Mouse (Mus musculus) neural tube, embryonic 12.5 days (tissue): Measurements from ENCODE around the gene Adarb2. TPM values are rescaled to one million over a fixed set of nuclear protein-coding genes. Genes with fewer than 3 reads are reported as not detected.
"Not testable (repeated sequence)": the region's sequence is repeated elsewhere in the genome, so short reads cannot be mapped to it uniquely, and the experiment has no call there.

ENCODE experiments used
- ATAC-seq: fragments of 200-750 bp; cut with Nextera tagmentation; 2 replicates; pipeline ENCODE4 v1.8.0; 2017; ENCODE audit warnings: low read depth, mild to moderate bottlenecking, moderate TSS enrichment, moderate library complexity; ENCODE audit not compliant: low FRiP score
- H3K27ac ChIP-seq: fragments of 300-500 bp; sonication (generic); 2 replicates; pipeline ENCODE4 v1.5.1; 2016
- H3K27me3 ChIP-seq: fragments of 300-500 bp; sonication (generic); replicated peaks from 2 replicates; pipeline ENCODE4 v1.6.1; 2016; ENCODE audit warnings: mild to moderate bottlenecking
- H3K36me3 ChIP-seq: fragments of 300-500 bp; sonication (generic); 2 replicates; pipeline ENCODE4 v1.6.1; 2016; ENCODE audit warnings: mild to moderate bottlenecking
- H3K4me1 ChIP-seq: fragments of 300-500 bp; sonication (generic); 2 replicates; pipeline ENCODE4 v1.6.1; 2016
- H3K4me2 ChIP-seq: fragments of 300-500 bp; sonication (generic); replicated peaks from 2 replicates; pipeline ENCODE4 v1.6.1; 2016; ENCODE audit warnings: mild to moderate bottlenecking
- H3K4me3 ChIP-seq: fragments of 300-500 bp; sonication (generic); 2 replicates; pipeline ENCODE4 v1.5.1; 2016
- H3K9ac ChIP-seq: fragments of 300-500 bp; sonication (generic); 2 replicates; pipeline ENCODE4 v1.6.1; 2016; ENCODE audit warnings: mild to moderate bottlenecking
- H3K9me3 ChIP-seq: fragments of 300-500 bp; sonication (generic); 2 replicates; pipeline ENCODE4 v1.6.1; 2016; ENCODE audit warnings: mild to moderate bottlenecking
- WGBS: fragments of 180-500 bp; shearing (Covaris S2); methylation state at CpG from one replicate; pipeline ENCODE4 v1.1.7; 2016; 5-methylcytosine and 5-hydroxymethylcytosine counted together
- polyA plus RNA-seq: library from polyadenylated mRNA; unstranded; fragments of >200 nt; fragmentation: Nextera tagmentation; extraction: Ambion mirVana; gene quantifications from 2 replicates; pipeline ENCODE4 v1.2.1, GENCODE M21; 2016

Adarb2 gene
- polyA plus RNA-seq, 1 experiment from 2014 or later: 11.5 TPM

DNA sequence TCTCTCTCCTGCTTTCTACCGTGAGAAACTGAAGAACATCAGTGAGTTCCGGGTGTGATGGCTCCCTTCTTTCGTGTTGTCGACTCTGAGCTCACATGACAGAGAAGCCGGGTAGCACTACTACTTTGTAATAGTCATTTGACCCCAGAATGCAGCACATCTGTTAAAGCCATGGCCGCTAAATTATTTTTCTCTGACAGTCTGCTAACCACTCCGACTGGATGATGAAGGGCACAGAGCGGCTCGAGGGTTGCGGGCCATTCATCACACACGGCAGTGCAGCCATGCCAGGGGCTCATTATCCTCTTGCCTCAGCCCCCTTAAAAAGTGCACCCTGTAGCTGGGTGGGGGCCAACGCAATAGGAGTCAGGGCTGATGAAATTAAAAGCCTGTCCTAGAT, 371.2 kb downstream of the Adarb2 start:
- Histone ChIP-seq H3K36me3 (no peaks in the 10 kb centered on the region), H3K27ac (no peak overlapping the region), H3K27me3 (no peaks in the 10 kb centered on the region), H3K9me3 (0 out of 2 replicates have a peak, but pooled peaks cover 4% of the 10 kb centered on the region), H3K4me1 (no peaks in the 10 kb centered on the region), H3K9ac (no peak overlapping the region), H3K4me2 (no peak overlapping the region), H3K4me3 (no peak overlapping the region)
- WGBS: 69% methylated on average over 12 of the region's 12 CpGs
- no peak for ATAC-seq

- Histone ChIP-seq H3K9me3 (no peaks in the 10 kb centered on the region), H3K9ac (no peak overlapping the region), H3K27ac (no peak overlapping the region), H3K4me1 (no peaks in the 10 kb centered on the region), H3K36me3 (no peaks in the 10 kb centered on the region), H3K4me3 (no peak overlapping the region), H3K4me2 (no peak overlapping the region), H3K27me3 (no peaks in the 10 kb centered on the region)
- WGBS: 78% methylated on average over 8 of the region's 8 CpGs
- ATAC-seq: no peak
These were observed 381.8 kb downstream of the Adarb2 start for GRCm38 (mm10) chr13:8584257-8585005.

GRCm38 (mm10) chr13:8587447-8587846, 384.8 kb downstream of the Adarb2 start:
- 90% methylated on average over 7 of the region's 7 CpGs for WGBS
- Histone ChIP-seq H3K9me3 (no peaks in the 10 kb centered on the region), H3K9ac (no peak overlapping the region), H3K4me1 (no peaks in the 10 kb centered on the region), H3K4me2 (no peak overlapping the region), H3K4me3 (no peak overlapping the region), H3K27ac (no peak overlapping the region), H3K36me3 (no peaks in the 10 kb centered on the region), H3K27me3 (no peaks in the 10 kb centered on the region)
- no peak for ATAC-seq

DNA sequence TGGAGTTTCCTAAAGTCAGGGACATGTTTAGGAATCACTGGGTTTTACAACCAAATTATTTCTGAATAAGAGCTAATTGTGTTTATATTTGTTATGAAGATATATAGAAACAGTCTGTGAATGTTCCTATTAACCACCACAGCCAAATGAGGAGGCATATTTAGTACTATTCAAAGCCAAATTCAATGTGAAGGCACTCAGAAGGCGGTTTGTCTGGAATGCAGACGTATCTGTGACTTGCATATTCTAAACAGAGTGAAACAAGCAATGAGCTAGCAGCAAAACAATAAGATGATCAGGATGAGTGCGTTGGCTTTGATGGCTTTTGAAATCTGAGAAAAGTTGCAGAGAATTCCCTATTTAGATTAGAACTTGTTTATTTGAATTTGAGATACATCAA, 387.8 kb downstream of the Adarb2 start:
- no peaks in the 10 kb centered on the region for H3K27me3 ChIP-seq
- H3K9me3 ChIP-seq: no peaks in the 10 kb centered on the region
- no peaks in the 10 kb centered on the region for H3K36me3 ChIP-seq
- no peak overlapping the region for H3K9ac ChIP-seq
- no peaks in the 10 kb centered on the region for H3K4me1 ChIP-seq
- ATAC-seq: no peak
- WGBS: 89% methylated on average over 3 of the region's 3 CpGs
- H3K4me3 ChIP-seq: no peak overlapping the region
- H3K27ac ChIP-seq: no peak overlapping the region
- H3K4me2 ChIP-seq: no peak overlapping the region

DNA sequence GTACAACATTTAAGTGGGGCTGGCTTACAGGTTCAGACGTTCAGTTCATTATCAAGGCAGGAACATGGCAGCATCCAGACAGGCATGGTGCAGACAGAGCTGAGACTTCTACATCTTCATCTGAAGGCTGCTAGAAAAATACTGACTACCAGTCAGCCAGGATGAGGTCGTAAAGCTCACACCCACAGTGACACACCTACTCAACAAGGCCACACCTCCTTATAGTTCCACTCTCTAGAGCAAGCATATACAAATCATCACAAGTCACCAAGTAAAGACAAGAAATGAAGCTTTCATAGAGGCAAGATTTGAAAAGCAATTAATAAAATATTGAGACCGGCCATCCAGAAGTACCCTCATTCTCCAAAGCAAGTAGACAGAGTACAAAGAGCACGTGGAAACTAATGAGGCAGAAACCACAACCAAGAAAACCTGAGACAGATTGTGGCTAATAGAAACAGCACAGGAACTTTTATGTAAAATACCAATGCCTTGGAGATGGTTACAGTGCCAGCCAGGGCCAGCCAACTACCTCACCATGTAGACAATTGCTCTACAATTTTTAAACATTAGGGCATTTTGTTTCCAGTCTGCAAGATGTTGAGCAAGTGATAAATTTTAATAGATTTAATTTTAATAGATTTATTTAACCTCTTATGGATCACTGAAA, 394.4 kb downstream of the Adarb2 start:
- Histone ChIP-seq H3K36me3 (no peaks in the 10 kb centered on the region), H3K27ac (no peak overlapping the region), H3K4me2 (no peak overlapping the region), H3K27me3 (no peaks in the 10 kb centered on the region), H3K4me1 (no peaks in the 10 kb centered on the region), H3K9ac (no peak overlapping the region), H3K9me3 (no peaks in the 10 kb centered on the region), H3K4me3 (no peak overlapping the region)
- ATAC-seq: no peak
- 69% methylated on average over 4 of the region's 4 CpGs for WGBS

- Histone ChIP-seq H3K4me1 (no peaks in the 10 kb centered on the region), H3K27ac (no peak overlapping the region), H3K36me3 (no peaks in the 10 kb centered on the region), H3K9ac (no peak overlapping the region), H3K9me3 (no peaks in the 10 kb centered on the region), H3K27me3 (no peaks in the 10 kb centered on the region), H3K4me2 (no peak overlapping the region), H3K4me3 (no peak overlapping the region)
- 78% methylated on average over 6 of the region's 6 CpGs for WGBS
- no peak for ATAC-seq
These were observed 395.0 kb downstream of the Adarb2 start for GRCm38 (mm10) chr13:8597647-8598017.

DNA sequence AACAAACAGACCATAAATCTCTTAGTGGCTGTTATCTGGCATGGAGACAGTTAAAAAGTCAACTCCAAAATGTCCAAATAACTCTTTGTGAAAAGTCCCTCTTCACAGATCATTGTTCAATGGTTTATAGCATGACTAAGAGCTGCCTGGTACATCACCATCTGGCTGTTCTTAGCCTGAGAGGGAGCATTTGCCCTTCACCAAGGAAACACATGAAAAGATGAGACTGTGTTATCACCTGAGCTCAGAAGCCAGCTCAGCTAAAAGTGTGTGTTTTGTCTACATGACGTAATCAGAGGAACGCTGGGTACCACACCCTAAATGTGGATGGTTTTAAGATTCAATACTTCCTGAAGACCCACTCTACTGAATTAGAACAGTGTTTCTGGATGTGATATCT, 403.0 kb downstream of the Adarb2 start:
- Histone ChIP-seq H3K36me3 (no peaks in the 10 kb centered on the region), H3K27me3 (no peaks in the 10 kb centered on the region), H3K4me3 (no peak overlapping the region), H3K9me3 (no peaks in the 10 kb centered on the region), H3K4me1 (no peaks in the 10 kb centered on the region), H3K9ac (no peak overlapping the region), H3K27ac (no peak overlapping the region), H3K4me2 (no peak overlapping the region)
- 69% methylated on average over 2 of the region's 2 CpGs for WGBS
- ATAC-seq: no peak

DNA sequence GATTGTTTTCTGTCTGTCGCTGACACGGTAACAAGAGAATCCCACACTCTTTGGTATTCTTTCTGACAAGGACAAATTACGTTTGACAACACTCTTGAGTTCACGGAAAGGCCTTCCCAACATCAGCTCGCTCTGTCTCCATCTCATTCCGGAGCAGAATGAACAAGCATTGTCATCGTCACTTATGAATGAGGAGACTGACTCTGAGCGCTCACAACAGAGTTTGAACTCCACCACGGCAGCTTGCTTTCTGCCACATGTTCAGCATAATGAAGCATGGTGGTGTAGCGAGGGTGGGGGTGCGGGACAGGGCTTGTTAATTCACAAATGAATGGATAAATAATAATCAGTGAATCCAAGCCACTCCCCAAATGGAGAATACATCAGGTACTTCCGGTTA, 405.4 kb downstream of the Adarb2 start:
- Histone ChIP-seq H3K27me3 (no peaks in the 10 kb centered on the region), H3K9ac (no peak overlapping the region), H3K4me3 (no peak overlapping the region), H3K27ac (no peak overlapping the region), H3K36me3 (no peaks in the 10 kb centered on the region), H3K9me3 (no peaks in the 10 kb centered on the region), H3K4me1 (no peaks in the 10 kb centered on the region), H3K4me2 (no peak overlapping the region)
- WGBS: 68% methylated on average over 12 of the region's 12 CpGs
- no peak for ATAC-seq

- H3K9me3 ChIP-seq, H3K4me2 ChIP-seq, H3K4me1 ChIP-seq, H3K27ac ChIP-seq, H3K36me3 ChIP-seq, ATAC-seq, H3K4me3 ChIP-seq, H3K27me3 ChIP-seq, H3K9ac ChIP-seq: not testable (repeated sequence)
- WGBS: 92% methylated on average over 6 of the region's 6 CpGs
These were observed 406.3 kb downstream of the Adarb2 start for GRCm38 (mm10) chr13:8608918-8609317.

- Histone ChIP-seq H3K27me3 (no peaks in the 10 kb centered on the region), H3K4me3 (no peak overlapping the region), H3K36me3 (no peaks in the 10 kb centered on the region), H3K9ac (no peak overlapping the region), H3K4me1 (no peaks in the 10 kb centered on the region), H3K4me2 (no peak overlapping the region), H3K27ac (no peak overlapping the region), H3K9me3 (no peaks in the 10 kb centered on the region)
- WGBS: 71% methylated on average over 8 of the region's 8 CpGs
- ATAC-seq: no peak
These were observed 408.3 kb downstream of the Adarb2 start for GRCm38 (mm10) chr13:8610956-8611355.

GRCm38 (mm10) chr13:8612618-8613391, 410.1 kb downstream of the Adarb2 start:
- Histone ChIP-seq H3K27me3 (no peaks in the 10 kb centered on the region), H3K9me3 (no peaks in the 10 kb centered on the region), H3K4me2 (no peak overlapping the region), H3K4me1 (no peaks in the 10 kb centered on the region), H3K9ac (no peak overlapping the region), H3K27ac (no peak overlapping the region), H3K4me3 (no peak overlapping the region), H3K36me3 (no peaks in the 10 kb centered on the region)
- WGBS: 74% methylated on average over 14 of the region's 14 CpGs
- peak; percentile 39; the same call in 1 of the 2 replicates for ATAC-seq

GRCm38 (mm10) chr13:8616685-8617084, 414.0 kb downstream of the Adarb2 start:
- Histone ChIP-seq H3K9ac (no peak overlapping the region), H3K4me3 (no peak overlapping the region), H3K9me3 (no peaks in the 10 kb centered on the region), H3K4me1 (no peaks in the 10 kb centered on the region), H3K27me3 (no peaks in the 10 kb centered on the region), H3K4me2 (no peak overlapping the region), H3K36me3 (no peaks in the 10 kb centered on the region), H3K27ac (no peak overlapping the region)
- ATAC-seq: no peak
- WGBS: 92% methylated on average over 1 of the region's 1 CpGs
